Mouse (Mus musculus) cerebellum, adult 2 months (tissue): ENCODE data around the gene Ush1c. TPM values are rescaled to one million over a fixed set of nuclear protein-coding genes. Genes with fewer than 3 reads are reported as not detected.

Source experiments
- DNase-seq, 2 experiments: peaks; one replicate each; pipeline ENCODE4 v3.0.0; 2021
- H3K27ac ChIP-seq: fragments of 200-500 bp; 2 replicates; pipeline ENCODE4 v1.5.1; 2012; ENCODE audit warnings: low read length, control low read depth, inconsistent platforms; ENCODE audit not compliant: insufficient read depth
- H3K27me3 ChIP-seq: fragments of 200-500 bp; 2 replicates; pipeline ENCODE4 v1.6.1; 2012; ENCODE audit warnings: inconsistent platforms, mild to moderate bottlenecking, low read length, moderate library complexity; ENCODE audit not compliant: control insufficient read depth, insufficient read depth
- H3K4me1 ChIP-seq: fragments of 200-500 bp; 2 replicates; pipeline ENCODE4 v1.6.1; 2011; ENCODE audit warnings: low read length; ENCODE audit not compliant: control insufficient read depth, insufficient read depth
- H3K4me3 ChIP-seq: fragments of 200-500 bp; replicated peaks from 2 replicates; pipeline ENCODE3; 2011; ENCODE audit warnings: mild to moderate bottlenecking, low read depth, low read length, control low read depth; ENCODE audit not compliant: insufficient read depth
- CTCF ChIP-seq: fragments of 200-500 bp; IDR thresholded peaks from 2 replicates; pipeline ENCODE4 v1.5.1; 2011; ENCODE audit warnings: low read depth, mild to moderate bottlenecking, control low read depth, low read length, moderate library complexity, borderline replicate concordance; ENCODE audit not compliant: insufficient read depth
- POLR2A ChIP-seq: fragments of 200-500 bp; IDR thresholded peaks from 2 replicates; pipeline ENCODE4 v1.6.1; 2011; ENCODE audit warnings: low read length, control low read depth, borderline replicate concordance; ENCODE audit not compliant: insufficient read depth
- WGBS: fragments of 180-500 bp; shearing (Covaris S2); methylation state at CpG from one replicate; pipeline ENCODE4 v1.1.7; 2018; 5-methylcytosine and 5-hydroxymethylcytosine counted together
- polyA plus RNA-seq: library from polyadenylated mRNA; depleted of rRNA; stranded (reverse); fragments of >200 nt; gene quantifications from 2 replicates; pipeline ENCODE4 v1.2.3, GENCODE M21; 2012

Ush1c gene
- polyA plus RNA-seq, 1 experiment: 0.13 TPM

- H3K4me1 ChIP-seq: no peaks in the 10 kb centered on the region
- no peak overlapping the region for H3K4me3 ChIP-seq
- H3K27ac ChIP-seq: no peak overlapping the region
- 73% methylated on average over 5 of the region's 5 CpGs for WGBS
- H3K27me3 ChIP-seq: no peaks in the 10 kb centered on the region
- TF ChIP-seq CTCF (no peak), POLR2A (no peak)
- no peak for DNase-seq
Observed at GRCm38 (mm10) chr7:46276156-46276555, 37.9 kb upstream of the Ush1c start.

- no peak for DNase-seq
- Histone ChIP-seq H3K27me3 (no peaks in the 10 kb centered on the region), H3K4me1 (no peaks in the 10 kb centered on the region), H3K27ac (no peak overlapping the region), H3K4me3 (no peak overlapping the region)
- no peak for TF ChIP-seq CTCF
- no peak for TF ChIP-seq POLR2A
- 83% methylated on average over 4 of the region's 4 CpGs for WGBS
Observed at GRCm38 (mm10) chr7:46251841-46252240, 13.5 kb upstream of the Ush1c start.

GRCm38 (mm10) chr7:46247606-46248005, 9.3 kb upstream of the Ush1c start:
- H3K4me1 ChIP-seq: no peaks in the 10 kb centered on the region
- WGBS: 83% methylated on average over 3 of the region's 3 CpGs
- DNase-seq: no peak
- H3K4me3 ChIP-seq: no peak overlapping the region
- H3K27ac ChIP-seq: no peak overlapping the region
- H3K27me3 ChIP-seq: no peaks in the 10 kb centered on the region
- no peak for TF ChIP-seq CTCF
- TF ChIP-seq POLR2A: no peak

- Histone ChIP-seq H3K27ac (no peak overlapping the region), H3K27me3 (no peaks in the 10 kb centered on the region), H3K4me1 (no peaks in the 10 kb centered on the region), H3K4me3 (no peak overlapping the region)
- no peak for DNase-seq
- TF ChIP-seq POLR2A (no peak), CTCF (no peak)
Observed at GRCm38 (mm10) chr7:46246876-46247275, 8.6 kb upstream of the Ush1c start.

- no peak for TF ChIP-seq POLR2A
- no peak for TF ChIP-seq CTCF
Observed at GRCm38 (mm10) chr7:46240696-46241095, 2.4 kb upstream of the Ush1c start, which contains the start of gene Otog. TSS of gene Otog (plus strand) at chr7:46240987.

DNA sequence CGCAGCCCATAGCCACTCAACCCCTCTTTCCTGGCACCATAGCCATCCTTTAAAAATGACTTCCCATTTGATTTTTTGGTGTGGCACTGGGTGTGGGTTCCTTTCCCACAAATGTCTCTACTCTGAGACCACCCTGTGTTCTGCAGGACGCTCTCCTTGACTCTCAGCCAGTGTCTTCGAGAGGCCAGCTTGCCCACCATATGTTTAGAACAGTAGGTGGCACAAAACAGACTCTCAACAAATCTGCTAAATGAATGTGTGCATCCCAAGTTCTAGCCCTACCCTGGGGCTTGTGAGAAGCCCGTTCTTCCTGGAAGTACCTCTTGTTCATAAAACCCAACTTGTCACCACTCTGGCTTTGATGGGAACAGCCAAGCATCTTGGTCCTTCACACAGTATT, 1.8 kb upstream of the Ush1c start:
- no peak overlapping the region for H3K4me3 ChIP-seq
- no peak overlapping the region for H3K27ac ChIP-seq
- 15% methylated on average over 4 of the region's 4 CpGs for WGBS
- peak; percentile 54 to 61 for DNase-seq
- peaks cover 11% of the 10 kb centered on the region; the same call in 1 of the 2 replicates for H3K4me1 ChIP-seq
- TF ChIP-seq POLR2A: no peak
- no peaks in the 10 kb centered on the region for H3K27me3 ChIP-seq

More at GRCm38 (mm10) chr7:46240696-46241095, 2.4 kb upstream of the Ush1c start, which contains the start of gene Otog:
- no peak within 1 kb of the TSS for H3K4me3 ChIP-seq
- H3K27me3 ChIP-seq: no peaks in the 10 kb centered on the region
- H3K27ac ChIP-seq: no peak within 1 kb of the TSS
- H3K4me1 ChIP-seq: peaks cover 11% of the 10 kb centered on the region; the same call in 1 of the 2 replicates
- 41% methylated on average over 2 of the region's 2 CpGs for WGBS
- no peak for DNase-seq

DNA sequence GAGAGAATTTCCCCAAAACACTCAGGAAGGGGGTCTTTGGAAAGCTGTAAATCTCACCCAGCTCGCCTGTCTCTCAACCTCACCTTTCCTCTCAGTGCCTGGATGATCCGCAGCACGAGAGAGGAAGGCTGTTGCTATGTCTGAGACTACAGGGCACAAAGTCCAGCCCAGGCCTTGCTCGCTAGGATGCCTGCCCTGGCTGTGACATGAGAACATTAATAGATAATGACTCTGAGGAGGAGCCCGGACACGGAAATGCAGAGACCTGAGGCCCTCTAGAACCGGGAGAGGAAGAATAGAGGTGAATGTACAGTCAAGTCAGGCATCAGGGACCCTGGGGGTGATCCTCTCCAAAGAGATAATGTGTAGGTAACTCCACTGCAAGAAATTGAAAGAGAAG, 1.1 kb downstream of the Ush1c start:
- DNase-seq: no peak
- no peak for TF ChIP-seq CTCF
- peaks cover 11% of the 10 kb centered on the region; the same call in 1 of the 2 replicates for H3K4me1 ChIP-seq
- no peaks in the 10 kb centered on the region for H3K27me3 ChIP-seq
- H3K4me3 ChIP-seq: no peak overlapping the region
- whole genome bisulfite sequencing: 91% methylated on average over 7 of the region's 7 CpGs
- no peak overlapping the region for H3K27ac ChIP-seq

- DNase-seq: no peak
- TF ChIP-seq CTCF (no peak), POLR2A (no peak)
- H3K4me3 ChIP-seq: no peak overlapping the region
- H3K27me3 ChIP-seq: no peaks in the 10 kb centered on the region
- peaks cover 11% of the 10 kb centered on the region; the same call in 1 of the 2 replicates for H3K4me1 ChIP-seq
- WGBS: 82% methylated on average over 15 of the region's 15 CpGs
- no peak overlapping the region for H3K27ac ChIP-seq
Observed at GRCm38 (mm10) chr7:46236363-46236762, 1.9 kb downstream of the Ush1c start.
